Mouse (Mus musculus): Measurements from ENCODE around the gene Tagln2. TPM values are rescaled to one million over a fixed set of nuclear protein-coding genes. Genes with fewer than 3 reads are reported as not detected.

The Tagln2 gene
- total RNA-seq, 4 experiments from 2014 or later: 9.0 to 14.8 (median 10.9) TPM

- no peak for DNase-seq (ENCODE audit: low spot score in 2 of 2)
These were observed 2.6 kb downstream of the Tagln2 start for GRCm38 (mm10) chr1:172502145-172503110.

- no peak for DNase-seq (ENCODE audit: low spot score in 2 of 2)
These were observed 3.5 kb downstream of the Tagln2 start for GRCm38 (mm10) chr1:172503111-172503997.

- no peak for DNase-seq (ENCODE audit: low spot score in 2 of 2)
These were observed 4.9 kb downstream of the Tagln2 start for GRCm38 (mm10) chr1:172504756-172505155.

- DNase-seq (ENCODE audit: low spot score in 2 of 2): no peak
These were observed 7.2 kb downstream of the Tagln2 start for GRCm38 (mm10) chr1:172507001-172507400.

GRCm38 (mm10) chr1:172507701-172508100, 7.9 kb downstream of the Tagln2 start:
- DNase-seq (ENCODE audit: low spot score in 2 of 2): no peak

- no peak for DNase-seq (ENCODE audit: low spot score in 2 of 2)
These were observed 8.3 kb downstream of the Tagln2 start for GRCm38 (mm10) chr1:172508172-172508571.

GRCm38 (mm10) chr1:172509235-172509634, 9.4 kb downstream of the Tagln2 start:
- DNase-seq (ENCODE audit: low spot score in 2 of 2): no peak

GRCm38 (mm10) chr1:172509983-172510382, 10.1 kb downstream of the Tagln2 start:
- DNase-seq (ENCODE audit: low spot score in 2 of 2): no peak

- DNase-seq (ENCODE audit: low spot score in 2 of 2): no peak
These were observed 10.7 kb downstream of the Tagln2 start for GRCm38 (mm10) chr1:172510421-172510972.

- peak; percentile 27 to 44 for DNase-seq (ENCODE audit: low spot score in 2 of 2)
These were observed 13.1 kb downstream of the Tagln2 start for GRCm38 (mm10) chr1:172512962-172513361.

GRCm38 (mm10) chr1:172513525-172514212, 13.8 kb downstream of the Tagln2 start:
- no peak for DNase-seq (ENCODE audit: low spot score in 2 of 2)

- DNase-seq (ENCODE audit: low spot score in 2 of 2): no peak
These were observed 14.3 kb downstream of the Tagln2 start for GRCm38 (mm10) chr1:172514213-172514529.

GRCm38 (mm10) chr1:172514551-172515268, 14.9 kb downstream of the Tagln2 start:
- DNase-seq (ENCODE audit: low spot score in 2 of 2): no peak

- DNase-seq (ENCODE audit: low spot score in 2 of 2): no peak
These were observed 15.5 kb downstream of the Tagln2 start for GRCm38 (mm10) chr1:172515396-172515795.

- DNase-seq (ENCODE audit: low spot score in 2 of 2): no peak
These were observed 18.2 kb downstream of the Tagln2 start for GRCm38 (mm10) chr1:172518013-172518412.

- DNase-seq (ENCODE audit: low spot score in 2 of 2): no peak
These were observed 19.8 kb downstream of the Tagln2 start for GRCm38 (mm10) chr1:172519644-172520043.

- peak; percentile 43 to 60 for DNase-seq (ENCODE audit: low spot score in 2 of 2)
These were observed 21.0 kb downstream of the Tagln2 start, which contains the start of gene Cfap45 for GRCm38 (mm10) chr1:172520576-172521440. TSS of gene Cfap45 (plus strand) at chr1:172520801.

- no peak for DNase-seq (ENCODE audit: low spot score in 2 of 2)
These were observed 22.7 kb downstream of the Tagln2 start for GRCm38 (mm10) chr1:172522524-172522923.

GRCm38 (mm10) chr1:172523699-172524101, 23.9 kb downstream of the Tagln2 start:
- DNase-seq (ENCODE audit: low spot score in 2 of 2): no peak
